Mouse (Mus musculus) layer of hippocampus, adult 11-12 months (tissue): ENCODE data around the gene Palm2.

Source experiments
- DNase-seq: peaks from one replicate; pipeline ENCODE4 v3.0.0; 2022; ENCODE audit warnings: low spot score

Palm2 gene

DNA sequence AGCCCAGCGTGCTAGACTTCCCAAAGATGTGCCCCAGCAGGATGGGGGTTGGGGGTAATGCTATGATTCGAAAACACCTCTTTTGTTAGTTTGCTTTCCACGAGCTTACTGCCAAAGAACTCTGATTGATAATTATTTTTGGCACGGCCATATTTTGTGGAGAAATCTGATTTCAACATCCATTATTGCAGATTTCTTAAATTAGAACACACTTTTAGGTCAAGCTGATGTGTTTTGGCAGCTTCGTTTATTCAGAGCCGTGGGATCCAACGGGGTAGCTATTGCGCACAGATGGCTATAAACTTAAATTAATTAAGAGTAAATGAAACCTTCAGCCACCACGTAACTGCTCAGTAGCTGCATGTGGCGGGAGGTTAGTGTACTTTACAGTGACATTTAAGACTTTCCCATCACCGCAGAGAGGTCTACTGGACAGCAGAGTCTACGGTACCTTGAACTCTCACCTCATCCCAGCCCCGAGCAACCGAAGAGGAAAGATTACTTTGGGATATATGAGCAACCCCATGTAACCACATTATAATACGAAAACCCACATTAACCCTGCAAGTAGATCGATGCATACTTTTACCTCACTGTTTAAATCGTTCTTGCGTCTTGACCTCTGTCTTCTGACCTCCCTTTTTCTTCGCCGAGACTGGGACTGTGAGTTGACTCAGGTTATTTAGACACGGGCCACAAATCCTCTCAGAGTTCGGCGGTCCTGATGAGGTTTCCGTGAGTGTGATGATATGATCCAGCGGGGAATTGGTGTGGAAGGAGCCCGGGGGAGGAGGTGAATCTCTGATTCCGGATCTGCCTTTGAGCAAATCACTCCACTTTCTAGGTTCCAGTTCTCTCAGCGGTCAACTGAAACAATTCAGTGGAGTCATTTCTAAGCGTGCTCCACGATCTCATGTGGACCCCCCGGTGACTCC is 80.2 kb downstream of the Palm2 start:
- DNase-seq = no peak

DNA sequence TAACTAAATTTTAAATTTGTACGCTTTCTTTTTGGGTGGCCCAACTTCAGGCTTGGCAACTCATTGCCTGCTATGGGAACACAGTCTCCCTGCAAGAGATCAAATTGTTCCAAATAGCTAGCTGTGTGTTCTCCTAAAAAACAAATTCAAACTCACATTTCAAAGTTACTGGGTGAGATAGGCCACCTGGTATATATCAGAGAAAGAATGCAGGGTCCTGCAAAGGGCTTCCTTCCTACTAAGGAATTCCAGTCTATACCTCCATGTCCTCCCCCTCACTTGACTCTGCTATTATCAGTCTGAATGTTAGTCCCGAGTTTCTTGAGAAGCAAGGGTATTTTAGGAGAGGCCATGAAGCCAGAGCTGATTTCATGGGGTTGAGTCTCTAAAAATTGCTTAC is 81.3 kb downstream of the Palm2 start:
- no peak for DNase-seq

DNA sequence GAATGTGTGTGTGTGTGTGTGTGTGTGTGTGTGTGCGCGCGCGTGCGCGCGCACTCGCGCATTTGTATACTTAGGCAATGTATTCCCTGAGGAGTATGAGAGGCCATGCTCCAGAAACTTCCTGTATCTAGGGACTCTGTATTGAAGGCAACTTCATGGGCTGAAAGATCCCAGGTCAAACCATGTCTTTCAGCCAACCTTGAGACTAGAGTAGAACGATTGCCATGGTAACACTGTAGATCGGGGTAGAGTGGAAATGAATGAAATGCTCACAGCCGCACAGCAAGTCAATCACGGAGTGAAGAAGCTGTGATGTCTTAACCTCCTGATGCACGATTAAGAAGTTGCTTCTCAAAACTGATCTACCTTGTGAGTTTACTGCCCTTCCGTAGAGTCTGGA is 89.4 kb downstream of the Palm2 start:
- DNase-seq = no peak

GRCm38 (mm10) chr4:57524461-57524860 is 90.4 kb downstream of the Palm2 start:
- DNase-seq = no peak

- DNase-seq = no peak
Measured at GRCm38 (mm10) chr4:57525221-57526011, 91.4 kb downstream of the Palm2 start.

GRCm38 (mm10) chr4:57528296-57528695 is 94.2 kb downstream of the Palm2 start:
- DNase-seq = no peak

DNA sequence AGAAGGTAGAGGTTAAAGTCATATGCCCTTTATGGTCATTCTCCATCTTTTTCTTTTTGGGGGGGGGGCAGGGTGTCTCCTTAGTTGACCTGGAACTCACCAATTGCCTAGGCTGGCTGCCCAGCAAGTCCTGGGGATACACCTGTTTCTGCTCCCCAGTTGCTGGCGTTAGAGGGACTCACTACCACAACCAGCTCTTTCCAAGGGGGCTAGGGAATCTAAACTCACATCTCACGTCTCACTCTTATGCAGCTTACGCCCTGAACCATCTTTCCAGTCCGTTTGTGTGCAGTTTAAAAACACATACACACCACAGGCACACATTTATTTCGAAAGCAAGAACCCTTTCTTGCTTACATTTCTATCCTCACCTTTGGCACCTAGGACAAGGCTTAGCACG is 99.6 kb downstream of the Palm2 start:
- DNase-seq = no peak

GRCm38 (mm10) chr4:57534232-57534631 is 100.2 kb downstream of the Palm2 start:
- DNase-seq = no peak

DNA sequence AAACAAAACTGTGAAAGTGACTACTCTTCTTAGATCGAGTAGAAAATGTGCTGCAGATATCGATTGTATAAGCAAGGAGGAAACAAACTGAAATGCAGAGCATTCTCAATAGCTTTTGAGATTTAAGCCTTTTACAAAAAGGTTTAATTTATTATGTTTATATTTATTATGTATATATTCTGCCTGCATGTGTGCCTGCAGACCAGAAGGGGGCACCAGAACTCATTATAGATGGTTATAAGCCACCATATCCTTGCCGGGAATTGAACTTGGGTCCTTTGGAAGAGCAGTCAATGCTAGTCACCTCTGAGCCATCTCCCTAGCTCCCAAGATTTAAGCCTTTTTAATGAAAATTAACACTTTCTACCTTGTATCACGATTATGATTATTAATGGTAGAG is 101.0 kb downstream of the Palm2 start:
- DNase-seq = no peak

DNA sequence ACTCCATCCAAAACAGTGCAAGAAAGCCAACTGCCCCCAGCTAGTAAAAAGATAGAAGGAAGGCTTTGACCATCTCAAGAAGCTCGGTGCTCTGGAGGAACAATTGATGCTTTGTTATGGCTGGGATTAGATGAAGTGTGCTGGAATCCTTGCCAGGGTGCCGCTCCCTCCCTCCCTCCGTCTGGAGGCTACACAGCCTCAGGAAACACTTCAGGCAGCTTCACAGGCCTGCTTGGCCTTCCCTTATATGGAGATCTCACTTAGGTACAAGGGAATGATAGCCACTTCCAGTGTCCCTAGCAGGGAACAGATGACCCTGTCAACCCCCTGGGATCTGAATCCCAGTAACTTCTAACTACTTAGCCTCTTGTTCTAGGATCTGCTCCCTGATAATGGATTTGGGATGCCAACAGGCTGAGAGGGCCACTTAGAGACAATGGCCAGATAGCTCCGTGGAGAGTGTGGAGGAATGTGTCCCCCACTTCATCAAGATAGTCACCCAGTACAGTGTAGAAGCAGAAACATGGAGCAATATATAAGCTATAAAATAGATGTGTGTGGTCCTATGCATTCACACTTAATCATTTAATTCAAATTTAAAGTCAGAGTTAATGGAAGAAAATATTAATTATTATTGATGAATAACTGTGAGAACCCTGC is 104.1 kb downstream of the Palm2 start:
- no peak for DNase-seq

DNA sequence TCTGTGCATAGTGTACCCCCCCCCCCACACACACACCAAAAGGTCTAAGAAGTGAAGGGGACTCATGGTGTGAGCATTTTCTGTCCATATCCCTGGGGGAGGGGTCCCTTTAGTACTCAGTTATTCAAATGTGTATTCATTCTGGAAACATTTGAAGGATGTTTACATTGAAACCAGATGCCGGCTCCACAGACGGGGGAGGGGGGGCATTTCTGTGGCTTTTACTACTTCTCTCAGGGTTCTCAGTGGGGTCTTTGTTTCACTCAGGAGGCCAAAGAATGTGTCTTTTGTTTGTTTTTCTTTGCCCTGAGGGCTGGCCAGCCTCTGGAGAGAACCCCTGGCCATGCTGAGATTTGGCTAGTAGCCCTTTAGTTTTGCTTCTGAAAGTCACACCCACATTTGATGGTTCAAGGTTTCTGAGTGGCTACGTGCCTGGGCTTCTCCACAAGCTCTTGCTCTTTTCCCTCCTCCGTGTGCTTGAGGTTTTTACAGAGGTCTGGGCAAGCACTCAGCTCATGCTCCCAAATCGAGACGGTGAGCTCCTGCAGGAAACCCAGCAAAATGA is 109.7 kb downstream of the Palm2 start:
- no peak for DNase-seq

- no peak for DNase-seq
Measured at GRCm38 (mm10) chr4:57547785-57548184, 113.7 kb downstream of the Palm2 start.

- no peak for DNase-seq
Measured at GRCm38 (mm10) chr4:57550216-57550615, 116.2 kb downstream of the Palm2 start.

- no peak for DNase-seq
Measured at GRCm38 (mm10) chr4:57557102-57557501, 123.1 kb downstream of the Palm2 start.

- no peak for DNase-seq
Measured at GRCm38 (mm10) chr4:57559438-57559837, 125.4 kb downstream of the Palm2 start.

DNA sequence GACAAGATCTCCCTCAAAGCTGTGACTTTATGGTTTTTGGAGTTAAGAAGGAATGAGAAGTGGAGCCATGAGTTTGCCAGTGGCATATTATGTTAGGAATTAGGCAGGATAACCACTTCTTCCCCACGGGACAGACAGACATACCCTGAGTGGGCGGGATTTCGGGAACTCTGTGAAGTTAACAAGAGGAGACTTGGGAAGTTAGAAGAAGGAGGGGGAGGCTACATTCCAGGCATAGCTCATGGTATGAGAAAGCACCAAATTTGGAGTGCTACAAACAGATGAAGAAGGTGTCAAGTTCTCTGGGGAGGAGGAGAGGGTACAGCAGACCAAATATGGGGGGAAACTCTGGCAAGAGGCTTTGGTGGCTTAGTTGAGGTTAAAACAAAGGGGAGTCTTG is 126.0 kb downstream of the Palm2 start:
- no peak for DNase-seq

DNA sequence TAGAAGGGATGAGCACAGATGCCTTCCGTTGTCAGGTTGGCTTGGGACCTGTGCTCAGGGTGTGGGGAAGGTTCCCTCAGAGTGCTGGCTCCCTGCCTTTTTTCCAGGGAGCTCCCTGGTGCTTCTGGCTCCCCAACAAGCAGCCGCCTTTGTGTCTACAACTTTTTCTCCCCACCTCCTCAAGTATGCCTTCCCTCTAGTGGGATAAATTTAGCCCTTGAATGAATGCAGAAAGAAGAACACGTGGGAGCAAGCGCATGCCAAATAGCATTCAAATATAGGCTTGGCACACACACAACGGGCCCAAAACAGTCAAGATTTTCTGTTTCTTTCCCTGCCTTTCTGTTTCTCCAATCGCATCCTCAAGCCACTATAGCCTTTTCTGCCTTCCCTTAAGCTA is 127.0 kb downstream of the Palm2 start:
- DNase-seq = peak; percentile 54

DNA sequence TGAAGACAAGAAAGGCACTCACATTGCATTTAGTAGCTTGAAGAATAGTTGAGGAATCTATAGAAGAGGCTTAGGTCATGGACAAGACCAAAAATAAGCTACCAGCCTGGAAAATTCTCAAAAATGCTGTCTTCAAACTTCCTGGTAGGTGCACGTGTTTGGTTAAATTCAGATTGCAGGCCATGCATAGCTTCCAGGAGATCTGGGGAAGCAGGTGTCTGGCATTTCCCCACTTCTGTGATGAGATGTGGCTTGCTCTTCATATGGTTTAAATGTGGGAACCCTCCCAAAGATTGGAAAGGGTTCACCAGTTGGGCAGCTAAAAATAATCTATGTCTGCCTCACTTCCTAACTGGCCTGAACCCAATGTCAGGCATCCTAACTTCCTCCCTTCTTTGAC is 131.2 kb downstream of the Palm2 start:
- no peak for DNase-seq

- no peak for DNase-seq
Measured at GRCm38 (mm10) chr4:57565811-57566210, 131.8 kb downstream of the Palm2 start.

- DNase-seq = peak; percentile 71
Measured at GRCm38 (mm10) chr4:57567666-57568206, 133.7 kb downstream of the Palm2 start, which contains the start of gene Pakap. Gene Pakap, plus strand, starts transcription at chr4:57568179.

- no peak for DNase-seq
Measured at GRCm38 (mm10) chr4:57568268-57569068, 134.4 kb downstream of the Palm2 start.
